Mouse (Mus musculus): Measurements from ENCODE around the gene Carmil1. TPM values are rescaled to one million over a fixed set of nuclear protein-coding genes. Genes with fewer than 3 reads are reported as not detected.

Carmil1 gene
- total and polyA plus RNA-seq, 3 experiments: 0.15 to 1.2 TPM; not detected in 1

DNA sequence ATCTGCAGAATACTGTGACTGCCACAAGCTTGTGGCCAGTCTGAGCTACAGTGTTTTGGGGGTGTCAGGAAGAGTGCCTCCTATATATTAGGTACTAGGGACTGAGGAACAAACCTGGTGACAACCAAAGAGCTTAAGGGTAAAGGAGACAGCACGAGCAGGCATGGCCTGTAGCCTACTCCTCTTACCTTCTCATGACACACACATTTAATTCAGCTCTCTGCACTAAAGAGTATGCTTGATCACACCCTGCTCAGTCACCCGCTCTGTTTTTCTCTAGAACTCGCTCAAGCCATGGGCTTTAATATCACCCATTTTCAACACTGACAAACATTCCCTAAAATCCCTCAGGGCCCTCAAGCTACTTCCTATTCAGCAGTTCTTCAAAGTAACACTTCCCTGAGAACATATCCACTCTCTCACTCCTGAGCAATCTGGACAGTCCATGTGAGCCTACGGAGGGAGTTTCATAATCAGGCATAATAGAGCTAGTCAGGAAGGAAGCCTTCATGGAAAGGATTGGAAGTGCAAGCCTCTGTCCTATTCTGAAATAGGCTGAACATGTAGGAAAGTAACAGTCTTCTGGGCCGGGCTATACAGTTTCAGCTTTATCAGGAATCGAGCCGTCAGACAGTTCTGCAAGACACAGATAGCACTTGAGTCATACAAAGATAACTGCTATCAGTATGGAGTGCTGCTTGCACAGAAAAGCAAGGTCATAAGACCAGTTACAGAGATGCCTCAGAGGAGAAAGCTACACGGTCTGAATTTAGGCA lies 121.2 kb downstream of the Carmil1 start (continued):
- peak; percentile 79; the same call in 1 of the 2 replicates for TF ChIP-seq JUND (IDR thresholded peaks at IDR 0.05; ENCODE audit: low read depth, low read length)
- no peak for TF ChIP-seq MXI1 (IDR thresholded peaks at IDR 0.05; ENCODE audit: low read depth, low read length)
- TF ChIP-seq MAZ (IDR thresholded peaks at IDR 0.05; ENCODE audit: low read depth, low read length): 0 out of 2 replicates have a peak, but pooled peaks have one; percentile 55
- TF ChIP-seq GABPA (IDR thresholded peaks at IDR 0.05; ENCODE audit: low read depth, low read length): no peak
- no peak for TF ChIP-seq POLR2A (IDR thresholded peaks at IDR 0.05; ENCODE audit: control insufficient read depth in 1 of 2, insufficient read depth in 1 of 2, low read depth in 1 of 2, low read length in 2 of 2, poor library complexity in 1 of 2)

DNA sequence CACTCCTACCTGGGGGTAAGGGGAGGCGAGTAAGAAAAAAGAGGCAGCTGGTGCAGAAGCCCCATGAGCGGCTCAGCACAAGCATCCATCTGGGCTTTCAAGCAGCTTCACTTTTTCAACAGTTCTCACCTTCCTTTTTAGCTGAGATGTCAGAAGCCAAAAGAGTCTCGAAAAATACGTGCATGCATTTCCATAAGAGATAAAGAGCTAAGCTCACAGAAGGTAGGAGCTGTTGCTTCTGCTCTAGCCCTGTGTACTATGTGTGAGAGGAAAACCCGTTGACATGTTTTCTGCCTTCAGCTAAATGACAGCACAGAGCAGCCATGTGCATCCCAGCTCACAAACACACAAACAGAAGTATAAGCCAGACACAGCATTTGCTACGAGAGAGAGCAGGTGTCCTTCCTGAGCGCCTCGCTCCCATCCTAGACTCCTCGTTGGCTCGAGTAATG lies 123.0 kb downstream of the Carmil1 start:
- Histone ChIP-seq H3K27ac (ENCODE audit: control insufficient read depth, low read depth, low read length) (no peak overlapping the region), H3K36me3 (ENCODE audit: control insufficient read depth in 1 of 2, insufficient read depth in 2 of 2, low read length in 2 of 2) (peaks cover 0 to 23% of the 10 kb centered on the region in 2 experiments; a peak in 2 of 4 replicates), H3K9ac (ENCODE audit: control insufficient read depth, low read depth, low read length, poor library complexity, severe bottlenecking) (no peak overlapping the region), H3K4me3 (ENCODE audit: control insufficient read depth in 1 of 2, insufficient read depth in 1 of 2, low read depth in 2 of 2, low read length in 2 of 2) (no peak overlapping the region), H3K79me2 (ENCODE audit: control insufficient read depth, insufficient read depth, low read length, poor library complexity) (no peaks in the 10 kb centered on the region), H3K4me1 (ENCODE audit: control insufficient read depth in 1 of 2, insufficient read depth in 2 of 2, low read length in 2 of 2) (peaks cover 6 to 18% of the 10 kb centered on the region in 2 experiments), H3K27me3 (ENCODE audit: control insufficient read depth in 1 of 2, insufficient read depth in 2 of 2, low read length in 2 of 2) (no peaks in the 10 kb centered on the region; a peak in 1 of 4 replicates), H3K9me3 (replicated peaks; ENCODE audit: insufficient read depth, low read length) (no peaks in the 10 kb centered on the region)
- TF ChIP-seq MYB (IDR thresholded peaks at IDR 0.05; ENCODE audit: low read depth, low read length): no peak
- DNase-seq (ENCODE audit: low read depth, low spot score): no peak

DNA sequence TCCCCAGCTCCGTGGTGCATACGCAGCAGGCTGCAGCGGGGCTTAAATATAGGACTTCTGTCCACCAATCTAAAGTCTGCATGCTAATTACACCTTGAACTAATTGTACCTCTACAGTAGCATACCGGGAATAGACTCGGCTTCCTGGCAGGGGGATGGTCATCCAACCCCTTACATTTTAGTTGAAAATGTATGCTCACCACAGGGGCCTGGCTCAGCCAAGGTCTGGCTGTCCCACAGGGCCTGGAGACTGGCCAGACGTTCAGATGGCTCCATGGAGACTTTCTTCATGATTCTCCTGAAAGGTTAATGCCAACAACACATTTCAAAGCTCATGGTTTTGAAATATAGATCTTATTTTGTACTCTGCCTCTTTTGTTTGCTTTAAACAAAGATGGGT lies 125.4 kb downstream of the Carmil1 start:
- TF ChIP-seq USF2 (IDR thresholded peaks at IDR 0.05; ENCODE audit: borderline replicate concordance in 1 of 2, insufficient read depth in 1 of 2, low read depth in 1 of 2, low read length in 2 of 2) (no peak), CHD1 (IDR thresholded peaks at IDR 0.05; ENCODE audit: low read depth, low read length) (no peak), POLR2A (IDR thresholded peaks at IDR 0.05; ENCODE audit: control insufficient read depth in 1 of 2, insufficient read depth in 1 of 2, low read depth in 1 of 2, low read length in 2 of 2, poor library complexity in 1 of 2) (no peak), NELFE (IDR thresholded peaks at IDR 0.05; ENCODE audit: low read depth, low read length) (no peak), MAZ (IDR thresholded peaks at IDR 0.05; ENCODE audit: low read depth, low read length) (no peak), KAT2A (conservative IDR thresholded peaks at IDR 0.05; ENCODE audit: low read depth, low read length) (no peak)
- H3K79me2 ChIP-seq (ENCODE audit: control insufficient read depth, insufficient read depth, low read length, poor library complexity): no peaks in the 10 kb centered on the region
- no peak overlapping the region for H3K27ac ChIP-seq (ENCODE audit: control insufficient read depth, low read depth, low read length)
- no peak overlapping the region for H3K9ac ChIP-seq (ENCODE audit: control insufficient read depth, low read depth, low read length, poor library complexity, severe bottlenecking)
- peaks cover 3 to 13% of the 10 kb centered on the region in 2 experiments for H3K4me1 ChIP-seq (ENCODE audit: control insufficient read depth in 1 of 2, insufficient read depth in 2 of 2, low read length in 2 of 2)
- H3K27me3 ChIP-seq (ENCODE audit: control insufficient read depth in 1 of 2, insufficient read depth in 2 of 2, low read length in 2 of 2): no peaks in the 10 kb centered on the region; a peak in 1 of 4 replicates
- no peak overlapping the region for H3K4me3 ChIP-seq (ENCODE audit: control insufficient read depth in 1 of 2, insufficient read depth in 1 of 2, low read depth in 2 of 2, low read length in 2 of 2)
- peaks cover 0 to 16% of the 10 kb centered on the region in 2 experiments; a peak in 2 of 4 replicates for H3K36me3 ChIP-seq (ENCODE audit: control insufficient read depth in 1 of 2, insufficient read depth in 2 of 2, low read length in 2 of 2)
- no peak for DNase-seq (ENCODE audit: low read depth, low spot score)
- H3K9me3 ChIP-seq (replicated peaks; ENCODE audit: insufficient read depth, low read length): no peaks in the 10 kb centered on the region

All from MEL (cell line).